Mouse (Mus musculus) neutrophil, adult 5-6 weeks (primary cell): ENCODE results near the gene Zfp771. TPM values are rescaled to one million over a fixed set of nuclear protein-coding genes. Genes with fewer than 3 reads are reported as not detected.

Experiments
- ATAC-seq: fragments of 151-379, 151-347 bp; 2 replicates; pipeline ENCODE4 v1.8.0; 2017; ENCODE audit warnings: mild to moderate bottlenecking, moderate TSS enrichment; ENCODE audit not compliant: insufficient number of reproducible peaks, poor library complexity, low FRiP score, severe bottlenecking; ENCODE audit errors: extremely low read depth
- total RNA-seq: library from RNA; stranded (forward); fragments of 200-1000 nt; gene quantifications from 2 replicates; pipeline ENCODE4 v1.2.3, GENCODE M21; 2017

Gene Zfp771
- total RNA-seq, 1 experiment from 2014 or later = 6.1 TPM

DNA sequence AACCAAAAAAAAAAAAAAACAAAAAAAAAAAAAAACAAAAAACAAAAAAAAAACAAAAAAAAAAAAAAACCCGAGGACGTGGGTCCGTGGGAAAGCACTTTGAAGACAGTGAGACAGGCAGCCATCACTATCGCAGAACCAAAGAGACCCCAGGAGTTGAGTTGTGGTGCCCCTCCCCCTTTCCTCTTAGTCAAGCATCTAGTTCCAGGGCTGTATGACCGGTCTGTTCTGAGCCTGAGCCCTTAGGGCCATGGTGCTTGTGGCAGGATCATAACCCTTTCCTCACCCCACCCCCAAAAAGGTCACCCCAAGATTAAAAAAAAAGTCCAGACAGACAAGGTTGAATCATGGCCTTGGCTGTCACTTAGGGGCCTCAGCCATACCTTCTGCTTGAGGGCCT lies 27.8 kb upstream of the Zfp771 start:
- no peak for ATAC-seq

DNA sequence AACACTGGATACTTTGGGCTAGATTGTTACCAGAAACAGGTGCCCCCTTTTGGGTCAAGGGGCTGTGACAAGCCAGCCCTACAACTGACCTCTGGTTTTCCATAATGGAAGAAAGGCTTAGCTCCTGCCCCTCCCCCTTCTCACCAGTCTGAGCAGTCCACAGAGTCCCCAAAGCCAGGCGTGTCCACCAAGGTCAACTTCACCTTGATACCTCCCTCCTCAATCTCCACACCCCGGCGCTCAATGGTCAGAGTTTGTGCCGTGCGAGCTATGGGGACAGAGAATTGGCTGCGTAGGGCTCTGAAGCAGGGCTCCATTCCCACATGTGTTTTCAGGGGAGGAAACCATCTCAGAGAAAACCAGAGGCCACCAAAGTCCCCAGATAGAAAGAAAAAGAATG lies 26.6 kb upstream of the Zfp771 start:
- no peak for ATAC-seq

DNA sequence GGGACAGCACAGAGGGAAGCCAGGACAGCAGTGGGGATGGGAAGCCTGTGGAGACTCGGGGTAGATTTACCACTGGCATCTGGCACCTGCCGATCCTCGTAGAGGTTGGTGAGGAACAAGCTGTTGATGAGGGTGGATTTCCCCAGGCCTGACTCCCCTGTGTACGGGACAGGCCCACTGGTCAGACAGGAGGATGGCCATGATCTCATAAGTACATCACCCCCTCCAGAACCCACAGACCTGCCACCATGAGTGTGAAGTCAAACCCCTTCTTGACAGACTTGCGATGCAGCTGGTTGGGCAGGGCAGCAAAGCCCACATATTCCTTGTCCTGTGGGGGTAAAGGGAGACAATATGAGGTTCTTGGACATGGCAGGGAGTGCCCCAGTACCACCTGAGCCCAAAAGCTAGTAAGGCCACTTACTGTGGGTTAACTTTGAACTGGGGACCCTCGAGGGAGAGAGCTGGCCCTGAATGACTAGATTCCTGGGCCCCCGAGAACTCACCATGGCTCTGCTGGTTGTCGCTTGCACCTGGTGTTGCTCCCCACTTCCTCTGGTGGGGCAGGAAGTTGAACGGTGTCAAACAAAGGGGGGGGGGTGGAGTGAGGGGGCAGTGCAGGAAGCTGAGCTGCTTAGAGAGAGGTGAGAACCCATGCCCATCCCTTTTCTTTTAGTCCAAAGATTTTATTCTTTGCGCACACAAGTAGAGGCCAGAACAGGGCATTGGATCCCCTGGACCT lies 26.0 kb upstream of the Zfp771 start:
- ATAC-seq = peak; percentile 73

DNA sequence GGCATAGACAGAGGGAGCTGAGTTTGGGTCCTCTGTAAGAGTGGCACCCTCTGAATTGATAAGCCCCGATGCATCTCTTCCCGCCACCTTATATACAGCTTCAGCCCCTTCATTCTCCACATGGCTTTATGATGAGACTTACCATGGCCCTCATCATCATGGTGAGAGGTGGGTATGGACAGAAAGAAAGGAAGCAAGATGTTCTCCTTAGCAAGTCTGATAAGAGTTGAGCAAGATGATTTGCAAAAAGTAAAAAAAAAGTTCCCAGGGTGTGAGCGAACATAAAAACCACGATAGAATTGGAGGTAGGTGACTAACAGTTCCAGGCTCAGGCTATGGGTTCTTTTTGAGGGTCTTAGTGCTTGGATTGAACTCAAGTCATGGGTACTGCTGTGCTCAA lies 25.4 kb upstream of the Zfp771 start:
- no peak for ATAC-seq

DNA sequence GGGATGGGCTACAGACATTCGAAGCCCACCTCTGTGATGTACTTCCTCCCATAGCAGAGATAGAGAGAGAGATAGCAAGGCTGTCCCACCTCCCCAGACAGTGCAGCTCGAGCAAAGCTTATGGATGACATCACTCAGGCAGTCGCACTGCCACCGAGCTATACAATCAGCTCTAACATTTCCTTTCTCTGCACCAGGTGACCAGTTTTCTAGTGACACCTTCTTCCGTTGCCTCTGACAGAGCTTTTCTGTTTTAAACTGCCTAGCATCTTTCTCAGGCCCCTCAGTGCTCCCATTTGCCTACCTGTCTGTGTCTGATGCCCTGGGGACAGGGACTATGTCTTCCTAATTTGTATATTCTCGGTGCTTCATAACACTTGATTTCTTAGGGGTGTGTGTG lies 23.6 kb upstream of the Zfp771 start:
- ATAC-seq = no peak

DNA sequence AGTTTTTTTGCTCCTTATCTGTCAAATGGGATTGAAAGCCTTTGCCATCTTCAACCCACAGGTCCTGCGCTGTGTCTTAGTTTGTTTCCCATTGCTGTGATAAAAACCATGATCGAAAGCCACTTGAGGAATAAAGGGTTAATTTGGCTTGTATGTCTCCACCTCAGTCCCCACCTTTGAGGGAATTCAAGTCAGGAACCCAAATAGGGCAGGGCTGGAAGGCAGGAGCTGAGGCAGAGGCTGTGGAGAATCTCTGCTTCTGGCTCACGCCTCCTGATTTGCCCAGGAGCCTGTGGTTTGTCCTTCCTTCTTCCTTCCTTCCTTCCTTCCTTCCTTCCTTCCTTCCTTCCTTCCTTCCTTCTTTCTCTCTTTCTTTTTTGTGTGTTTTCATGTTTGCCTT lies 21.0 kb upstream of the Zfp771 start:
- no peak for ATAC-seq

- ATAC-seq = no peak
Measured at GRCm38 (mm10) chr7:127223515-127224478, 20.3 kb upstream of the Zfp771 start.

GRCm38 (mm10) chr7:127224616-127225015 lies 19.5 kb upstream of the Zfp771 start:
- ATAC-seq = no peak

DNA sequence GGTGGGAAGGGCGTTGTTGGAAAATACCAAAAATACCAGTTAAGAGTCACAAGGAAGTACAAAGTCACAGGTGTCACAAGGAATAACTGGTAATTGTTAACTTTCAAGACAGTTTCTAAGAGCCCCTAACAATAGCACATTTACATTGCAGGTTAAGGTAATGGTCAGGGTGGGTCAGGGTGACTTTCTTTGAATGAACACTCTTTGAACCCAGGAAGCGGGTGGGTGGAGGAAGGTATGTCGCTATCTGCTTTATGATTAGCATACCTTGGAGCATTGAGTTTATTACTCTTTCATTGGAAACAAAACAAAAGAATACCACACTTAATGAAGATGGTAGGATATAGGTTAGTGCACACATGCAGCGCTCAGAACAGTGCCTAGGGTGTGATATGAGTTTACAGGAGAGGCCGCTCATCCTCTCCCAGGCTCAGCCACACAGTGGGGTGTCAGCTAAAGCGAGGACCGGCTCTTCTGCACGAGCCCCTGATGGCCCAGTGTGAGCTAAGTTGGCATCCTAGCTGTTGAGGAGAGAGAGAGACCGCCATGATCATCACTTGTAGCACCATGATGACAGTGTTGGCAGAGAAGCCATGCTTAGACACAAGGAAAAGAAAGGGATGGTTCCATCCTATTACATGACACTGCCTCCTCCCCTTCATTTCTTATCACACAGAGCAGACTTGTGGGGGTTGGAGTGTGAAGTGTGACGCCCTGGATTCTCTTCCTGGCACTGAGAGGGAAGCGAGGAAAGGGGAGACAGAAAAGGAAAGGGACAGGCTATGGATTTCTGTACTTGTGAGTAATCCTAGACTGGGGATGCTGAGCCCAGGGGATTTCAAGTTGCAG lies 18.7 kb upstream of the Zfp771 start:
- no peak for ATAC-seq

GRCm38 (mm10) chr7:127228615-127229303 lies 15.3 kb upstream of the Zfp771 start:
- ATAC-seq = peak; percentile 79

DNA sequence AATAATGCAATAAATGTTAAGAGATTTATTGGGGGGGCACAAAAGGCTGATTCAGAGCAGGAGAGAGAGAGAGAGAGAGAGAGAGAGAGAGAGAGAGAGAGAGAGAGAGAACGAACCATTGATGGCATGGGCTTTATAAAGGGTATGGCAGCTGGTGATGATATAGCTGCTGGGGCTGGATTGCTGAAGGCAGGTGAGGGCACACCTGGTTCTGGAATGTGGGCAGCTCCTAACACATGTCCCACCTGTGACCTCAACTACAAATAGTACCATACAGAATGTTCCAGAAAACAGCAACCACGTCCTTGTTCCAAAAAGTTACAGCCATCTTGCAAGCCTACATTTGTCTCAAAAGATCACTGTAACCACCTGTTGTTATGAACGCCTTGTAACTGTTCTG lies 12.7 kb upstream of the Zfp771 start:
- no peak for ATAC-seq

DNA sequence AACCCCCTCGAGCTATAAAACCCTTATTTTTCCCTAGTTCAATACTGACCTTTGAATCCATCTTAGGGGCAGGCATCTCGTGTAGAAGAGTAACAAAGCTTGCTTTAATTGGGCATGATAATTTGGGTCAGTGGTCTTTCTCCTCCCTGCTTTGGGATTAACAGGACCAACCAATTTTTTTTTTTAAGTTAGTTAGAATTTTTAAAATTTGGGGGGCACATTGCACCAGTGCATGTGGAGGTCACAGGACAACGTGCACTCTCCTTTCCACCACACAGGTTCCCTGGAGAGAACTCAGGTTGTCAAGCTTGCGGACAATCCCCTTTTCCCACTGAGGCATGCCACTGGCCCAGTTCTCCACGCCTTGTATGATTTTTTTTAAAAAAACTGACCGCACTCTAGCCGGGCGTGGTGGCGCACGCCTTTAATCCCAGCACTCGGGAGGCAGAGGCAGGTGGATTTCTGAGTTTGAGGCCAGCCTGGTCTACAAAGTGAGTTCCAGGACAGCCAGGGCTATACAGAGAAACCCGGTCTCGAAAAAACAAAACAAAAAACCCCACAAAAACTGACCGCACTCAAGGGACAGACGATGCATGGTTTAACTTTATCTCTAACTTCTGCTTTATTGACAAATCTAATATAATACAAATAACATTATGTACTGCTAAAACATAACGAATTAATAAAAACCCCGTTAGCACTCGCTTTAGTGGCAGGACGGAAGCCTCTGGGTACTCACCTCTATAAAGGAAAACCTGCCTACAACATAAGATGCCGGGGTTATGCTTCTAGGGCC lies 12.1 kb upstream of the Zfp771 start:
- ATAC-seq = no peak

GRCm38 (mm10) chr7:127232622-127233367 lies 11.3 kb upstream of the Zfp771 start, which contains the start of the genes Zfp553 and Sept1:
TSS of gene Zfp553 (plus strand) at chr7:127233061.
TSS of gene Sept1 (minus strand) at chr7:127233130.
- peak; percentile 54 for ATAC-seq

- ATAC-seq = no peak
Measured at GRCm38 (mm10) chr7:127233368-127233749, 10.7 kb upstream of the Zfp771 start.

DNA sequence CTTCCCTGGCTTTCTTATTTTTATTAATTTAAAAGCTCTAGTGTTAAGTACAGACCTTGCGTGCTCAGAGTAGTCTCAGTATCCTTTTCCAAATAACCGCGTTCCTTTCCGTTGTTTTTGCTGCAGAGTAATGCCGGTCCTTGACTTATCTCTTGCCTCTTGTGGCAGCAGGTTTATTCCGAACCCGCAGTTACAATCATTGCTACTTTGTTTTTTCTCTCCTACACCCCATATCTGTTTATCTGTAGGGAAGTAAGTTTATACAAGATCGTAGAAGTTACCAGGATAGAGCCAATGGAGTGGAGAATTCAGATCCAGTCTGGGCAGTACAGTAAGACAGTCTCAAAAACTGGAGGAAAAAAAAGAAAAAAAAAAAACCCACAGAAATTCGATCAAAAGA lies 10.3 kb upstream of the Zfp771 start:
- no peak for ATAC-seq

GRCm38 (mm10) chr7:127234777-127235176 lies 9.3 kb upstream of the Zfp771 start:
- no peak for ATAC-seq

GRCm38 (mm10) chr7:127243361-127243867 lies 660 bp upstream of the Zfp771 start:
- ATAC-seq = no peak
